Mouse (Mus musculus): ENCODE measurements around the gene Pros1.

Gene Pros1

DNA sequence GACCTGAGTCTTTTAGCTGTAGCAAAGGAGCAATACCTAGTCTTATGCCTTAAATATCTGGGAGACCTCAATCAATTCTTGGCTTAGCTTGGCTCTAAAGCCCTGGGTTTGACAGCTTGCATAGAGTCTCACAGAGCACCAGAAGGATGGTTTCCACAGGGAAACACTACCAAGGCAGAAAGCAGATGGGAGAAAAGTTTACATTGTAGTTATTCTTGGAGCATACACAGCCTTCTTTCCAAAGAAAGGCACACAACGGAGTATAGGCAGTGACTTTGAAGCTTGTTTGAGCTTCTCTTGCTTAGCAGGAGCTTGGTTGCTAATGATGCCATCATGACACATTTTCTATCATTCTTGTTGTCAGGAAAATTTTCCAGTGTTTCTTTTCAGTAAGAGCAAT lies 6.0 kb downstream of the Pros1 start:
- DNase-seq (ENCODE audit: low spot score in 2 of 2) = no peak

DNA sequence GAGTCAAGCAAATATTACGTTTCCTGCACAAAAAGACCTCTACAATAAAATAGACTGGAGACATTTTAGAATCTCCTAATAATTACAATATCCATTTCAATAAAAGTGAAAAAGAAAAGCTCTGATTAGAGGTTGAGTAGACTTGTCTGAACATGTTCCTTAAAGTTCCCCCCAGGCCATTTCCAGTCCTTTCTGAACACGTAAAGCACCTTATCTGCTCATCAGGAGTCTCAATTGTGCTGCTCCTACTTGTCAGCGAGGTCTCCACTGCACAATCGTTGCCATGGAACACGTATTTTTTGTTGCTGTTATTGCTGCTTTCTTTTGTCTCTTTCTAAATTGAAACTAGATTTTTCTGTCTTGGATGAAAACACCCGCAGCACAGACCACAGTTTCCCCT lies 7.3 kb downstream of the Pros1 start:
- no peak for DNase-seq (ENCODE audit: low spot score in 2 of 2)

DNA sequence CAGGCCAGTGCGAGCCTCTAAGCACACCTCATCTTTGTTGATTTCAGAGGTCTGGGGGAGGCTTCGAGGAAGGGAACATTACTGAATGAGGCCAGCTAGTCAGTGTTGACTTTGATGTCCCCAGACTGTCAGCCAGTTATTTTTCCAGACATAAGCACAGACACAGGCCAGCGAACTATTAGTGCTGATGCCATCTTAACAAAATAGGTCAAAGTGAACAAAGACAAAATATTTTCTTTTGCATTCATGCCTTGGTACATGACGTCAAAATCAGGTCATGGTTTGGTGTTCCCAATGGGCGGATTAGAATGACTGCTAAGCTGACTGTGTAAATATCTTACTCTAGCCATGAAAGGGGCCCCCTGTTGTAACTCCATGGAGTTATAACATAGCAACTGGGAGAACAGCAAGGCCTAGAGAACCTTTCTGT lies 18.6 kb downstream of the Pros1 start:
- DNase-seq (ENCODE audit: low spot score in 2 of 2) = no peak

DNA sequence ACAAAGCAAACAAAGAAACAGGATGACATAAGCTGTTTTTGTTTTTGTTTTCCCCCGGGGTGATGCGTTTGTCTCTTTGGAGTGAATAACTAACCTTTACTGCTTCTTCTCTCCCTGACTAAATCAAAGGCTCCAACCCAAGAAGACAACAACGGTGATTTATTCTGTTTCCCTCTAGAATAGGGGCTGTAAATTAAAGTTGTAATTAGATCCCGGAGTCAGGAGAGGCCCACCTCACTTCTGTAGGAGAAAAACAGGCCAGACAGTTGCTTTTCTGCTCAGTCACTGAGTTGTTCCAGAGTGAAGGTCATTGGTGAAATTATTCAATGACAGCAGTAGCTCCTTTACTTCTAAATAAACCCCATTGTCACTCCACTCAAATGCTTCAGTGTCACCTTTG lies 19.1 kb downstream of the Pros1 start:
- no peak for DNase-seq (ENCODE audit: low spot score in 2 of 2)

DNA sequence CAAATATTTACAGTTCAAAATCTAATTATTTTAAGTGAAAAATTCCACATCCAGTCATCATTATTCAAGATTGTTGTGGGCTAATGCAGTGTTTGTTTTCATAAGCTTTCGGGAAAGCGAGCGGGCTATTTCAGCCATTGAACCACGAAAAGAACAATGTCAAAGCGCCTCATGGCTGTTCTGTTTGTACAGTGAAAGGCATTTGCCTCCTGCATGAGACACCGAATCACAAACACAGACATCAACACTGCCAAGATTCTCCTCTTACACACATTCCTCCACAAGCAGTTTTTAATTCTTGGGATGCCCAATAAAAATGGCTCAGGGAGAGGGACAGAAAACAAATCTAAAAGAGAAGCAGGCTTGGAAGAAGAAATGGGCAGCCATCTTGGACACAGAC lies 20.0 kb downstream of the Pros1 start:
- DNase-seq (ENCODE audit: low spot score in 2 of 2) = no peak

DNA sequence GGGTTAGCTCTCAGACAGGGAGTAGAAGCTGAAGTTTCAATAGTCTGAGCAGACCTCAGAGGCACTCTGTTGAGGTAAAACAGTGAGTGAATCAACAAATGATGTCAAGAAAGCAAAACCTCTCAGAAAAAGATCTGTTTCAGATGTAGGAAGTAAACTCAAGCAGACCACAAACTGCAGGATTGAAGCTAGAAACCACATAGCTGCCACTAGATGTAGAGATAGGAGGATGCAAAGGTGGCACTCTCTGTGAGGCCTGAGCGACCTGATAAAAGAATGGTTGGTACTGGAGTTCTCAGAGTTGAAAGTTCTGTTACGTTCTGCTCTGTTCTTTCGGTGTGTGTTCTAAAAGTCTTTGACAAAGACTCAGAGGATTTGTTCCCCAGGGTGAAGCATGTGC lies 41.7 kb downstream of the Pros1 start:
- no peak for DNase-seq (ENCODE audit: low spot score in 2 of 2)

DNA sequence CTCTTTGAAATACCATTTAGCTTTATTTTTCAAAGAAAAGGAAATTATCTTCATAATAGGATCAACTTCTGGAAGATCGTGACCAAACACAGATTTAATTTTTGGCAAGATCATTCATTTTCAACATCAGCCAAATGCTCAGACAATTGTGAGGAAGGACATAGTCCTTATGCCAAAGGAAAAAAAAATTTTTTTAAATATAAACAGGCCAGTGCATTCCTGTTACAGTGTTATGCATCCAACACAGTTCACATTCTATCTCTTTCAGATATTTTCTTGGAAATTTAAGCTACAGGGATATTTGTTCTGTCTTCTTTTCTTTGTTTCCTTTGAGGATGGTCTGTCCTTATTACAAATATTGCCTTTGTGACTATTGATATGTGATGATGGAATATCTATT lies 57.3 kb downstream of the Pros1 start:
- DNase-seq (ENCODE audit: low spot score in 2 of 2) = no peak

DNA sequence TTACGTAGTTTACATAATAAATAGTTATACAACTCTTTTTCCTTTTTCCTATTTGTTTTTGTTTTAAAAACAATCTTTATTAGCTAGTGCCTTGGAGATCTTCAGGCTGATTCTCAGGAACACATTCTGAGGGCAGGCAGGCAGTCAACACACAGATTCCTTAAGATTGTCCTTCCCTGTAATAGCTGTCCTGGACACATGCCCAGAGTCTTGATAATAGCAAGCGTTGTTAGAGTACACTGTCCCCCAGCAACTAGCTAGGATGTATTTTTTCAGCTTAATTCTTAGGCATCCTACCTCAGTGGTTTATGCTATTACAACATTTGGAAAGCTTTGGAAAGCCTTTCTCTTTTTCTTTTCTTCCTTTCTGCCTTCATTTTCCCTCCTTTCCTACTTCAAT lies 58.1 kb downstream of the Pros1 start:
- no peak for DNase-seq (ENCODE audit: low spot score in 2 of 2)

DNA sequence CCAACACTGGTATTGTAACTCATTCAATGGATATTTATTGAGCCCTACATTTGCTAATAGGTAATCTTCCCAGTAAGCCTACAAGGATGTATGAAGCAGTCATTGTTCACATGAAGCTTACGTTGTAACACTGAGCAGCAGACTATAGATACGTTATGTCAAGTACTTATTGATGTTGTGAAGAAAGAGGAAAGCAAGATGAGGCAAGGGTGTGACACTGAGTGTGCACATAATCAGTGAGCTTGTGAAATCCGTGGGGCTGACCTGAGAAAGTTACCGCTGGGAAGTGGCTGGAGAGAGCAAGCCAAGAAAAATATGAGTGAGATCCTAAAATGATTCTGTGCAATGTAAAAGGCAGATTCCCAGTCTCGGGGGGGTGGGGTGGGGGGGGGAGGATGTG lies 61.4 kb downstream of the Pros1 start:
- no peak for DNase-seq (ENCODE audit: low spot score in 2 of 2)

DNA sequence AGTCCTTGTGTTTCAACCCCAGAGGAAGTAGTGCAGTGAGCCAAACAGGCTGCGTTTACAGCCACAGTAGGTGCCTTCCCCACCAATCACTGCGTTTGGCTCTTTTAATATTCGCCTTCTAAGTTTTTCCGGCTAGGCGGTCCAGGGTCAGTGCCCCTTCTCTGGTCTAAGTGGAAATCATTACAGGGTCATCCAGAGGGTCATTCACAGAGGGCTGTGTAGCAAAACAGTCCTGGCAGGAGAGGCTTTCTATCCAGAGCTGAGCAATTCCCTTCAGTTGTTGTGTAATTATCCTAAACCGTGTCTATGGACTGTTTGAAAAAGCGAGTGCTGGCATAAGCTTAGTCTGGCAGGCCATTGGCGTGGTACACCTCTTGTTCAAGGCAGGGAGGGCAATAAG lies 68.1 kb downstream of the Pros1 start:
- no peak for DNase-seq (ENCODE audit: low spot score in 2 of 2)

DNA sequence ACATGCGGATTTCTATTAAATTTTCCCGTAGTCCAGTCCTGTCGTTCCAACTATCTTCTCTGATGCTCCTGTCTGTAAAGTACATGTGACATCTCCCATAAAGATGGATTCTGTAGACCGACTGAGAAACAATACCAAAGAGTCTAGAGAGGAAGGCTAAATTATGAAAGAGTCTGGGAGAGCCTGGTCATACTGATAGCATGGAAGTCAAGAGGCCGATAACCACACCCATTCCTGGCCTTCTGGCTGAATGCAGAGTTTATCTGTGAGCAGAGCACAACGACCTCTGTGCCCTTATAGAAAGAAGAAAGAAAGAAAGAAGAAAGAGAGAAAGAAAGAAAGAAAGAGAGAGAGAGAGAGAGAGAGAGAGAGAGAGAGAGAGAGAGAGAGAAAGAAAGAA lies 77.2 kb downstream of the Pros1 start:
- no peak for DNase-seq (ENCODE audit: low spot score in 2 of 2)

DNA sequence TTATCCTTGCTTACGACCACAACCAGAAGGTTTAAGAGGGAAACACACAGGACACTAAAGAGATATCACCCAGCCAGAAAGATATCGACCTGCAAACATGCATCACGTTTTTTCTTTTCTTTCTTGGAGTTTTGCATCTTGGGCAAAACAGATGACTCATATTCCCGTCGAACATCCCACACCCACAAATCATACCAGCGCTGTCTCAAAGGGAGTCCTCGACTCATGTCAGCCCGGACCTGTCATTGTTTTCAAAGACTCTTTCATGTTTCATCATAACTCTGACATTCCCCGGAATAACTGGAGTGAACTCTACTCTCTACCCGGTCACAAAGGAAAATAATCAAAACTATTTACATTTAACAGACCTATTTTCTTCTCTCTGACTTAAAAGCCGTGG lies 82.2 kb downstream of the Pros1 start:
- DNase-seq (ENCODE audit: low spot score in 2 of 2) = no peak

DNA sequence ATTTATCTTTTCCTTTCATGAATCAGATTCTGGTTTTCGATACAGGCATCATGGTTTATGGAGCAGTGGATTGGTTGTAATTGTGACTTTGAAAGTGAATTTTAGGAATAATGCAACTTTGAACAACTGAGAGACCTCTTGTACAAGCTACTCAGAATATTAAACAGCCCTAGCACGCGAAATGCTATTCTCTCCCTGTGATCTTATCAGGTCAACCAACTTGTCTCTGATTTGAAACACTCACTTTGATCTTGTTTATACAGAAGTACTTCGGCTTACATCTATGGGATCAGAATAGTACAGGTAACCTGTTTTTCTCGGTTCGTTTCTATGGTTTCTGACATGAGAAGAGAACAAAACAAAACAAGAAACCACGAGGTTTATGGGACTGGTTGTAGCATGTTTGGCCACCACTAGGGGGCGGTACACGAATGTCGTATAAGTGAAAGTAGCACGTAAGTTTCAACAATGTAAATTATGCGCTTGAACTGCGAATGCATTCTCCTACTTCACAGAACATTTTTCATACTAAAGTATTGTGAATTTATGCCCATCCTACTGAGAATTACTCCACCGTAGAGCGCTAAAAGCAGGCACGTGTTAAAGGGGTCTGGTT lies 86.4 kb downstream of the Pros1 start:
- peak; percentile 16 to 20 for DNase-seq (ENCODE audit: low spot score in 2 of 2)

DNA sequence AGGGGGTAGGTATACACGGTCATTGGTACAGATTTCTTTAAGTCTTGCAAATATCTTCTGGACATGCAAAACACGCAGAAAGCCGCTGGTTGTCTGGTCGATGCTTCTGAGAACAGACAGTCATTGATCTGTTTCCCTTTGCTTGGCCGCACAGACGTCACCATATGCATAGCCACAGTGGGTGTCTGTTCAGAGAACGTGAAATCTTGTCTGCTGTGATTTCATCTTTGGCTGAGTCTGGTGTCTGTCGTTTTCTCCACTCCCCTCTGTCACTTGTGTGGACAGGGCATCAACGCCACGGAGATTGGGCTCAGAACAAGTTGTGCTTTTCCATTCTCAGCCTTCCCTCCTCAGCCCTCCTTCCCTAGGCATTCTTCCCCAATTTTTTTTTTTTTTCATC lies 87.7 kb downstream of the Pros1 start:
- no peak for DNase-seq (ENCODE audit: low spot score in 2 of 2)

DNA sequence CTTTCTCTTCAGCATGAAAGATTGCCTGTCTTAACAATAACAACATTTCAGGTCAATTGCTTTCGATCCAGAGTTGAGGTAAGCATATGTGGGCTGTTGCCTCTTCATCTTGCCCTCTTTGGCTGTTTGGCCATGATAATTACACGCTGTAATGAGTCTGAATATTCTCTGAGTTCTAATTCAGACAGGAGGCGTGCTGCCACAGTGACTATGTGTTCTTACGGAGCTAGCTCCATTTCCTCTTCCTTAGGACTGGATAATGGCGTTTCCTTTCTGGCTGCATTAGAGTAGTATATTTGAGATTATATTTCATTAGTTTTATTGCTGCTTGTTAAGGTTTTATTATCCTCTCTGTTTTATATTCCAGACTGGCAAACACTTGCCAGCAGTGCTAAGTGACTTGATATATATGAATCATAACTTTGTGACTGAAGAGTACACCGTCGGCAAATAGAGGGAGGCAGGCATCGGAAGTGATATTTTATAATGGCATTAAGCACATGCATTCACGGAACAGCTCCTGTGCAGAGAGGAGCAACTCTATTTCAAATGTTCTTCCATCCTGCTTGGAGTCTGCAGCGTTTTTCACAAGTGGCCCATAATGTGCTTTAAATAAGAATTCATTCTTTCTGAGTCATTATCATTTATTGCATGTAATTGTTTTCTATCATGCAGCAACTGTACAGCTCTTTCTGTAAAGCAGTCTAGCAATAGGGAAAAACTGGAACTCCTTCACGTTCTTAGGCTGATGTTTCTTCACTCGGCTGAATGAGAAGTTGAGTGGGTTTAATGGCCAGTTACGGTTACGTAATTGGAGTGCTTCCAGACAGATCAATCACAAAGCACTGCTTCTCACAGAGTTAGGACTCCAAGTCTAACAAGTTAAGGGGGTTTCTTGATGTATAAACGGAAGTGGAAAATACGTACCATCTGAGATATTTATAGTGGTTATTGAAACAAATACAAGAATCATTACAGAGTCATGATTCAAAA lies 88.6 kb downstream of the Pros1 start:
- no peak for DNase-seq (ENCODE audit: low spot score in 2 of 2)

DNA sequence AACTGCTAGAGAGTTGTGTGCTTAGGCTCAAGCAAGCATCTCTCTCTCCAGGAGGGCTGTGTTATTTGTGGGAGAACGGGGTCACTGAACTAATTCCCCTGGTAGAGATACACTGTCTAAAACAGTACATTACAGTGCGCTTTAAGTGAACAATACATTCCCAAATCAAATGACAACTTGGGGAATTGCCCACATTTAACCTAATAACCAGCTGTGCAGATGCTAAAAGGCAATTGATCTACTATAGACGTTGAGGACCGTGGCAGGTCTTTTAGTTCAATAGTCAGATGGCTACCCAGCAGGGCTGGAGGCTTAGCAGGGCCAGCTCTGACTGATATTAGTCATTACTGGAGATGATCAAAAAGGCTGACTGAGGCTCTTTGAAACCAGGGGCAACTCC lies 104.4 kb downstream of the Pros1 start:
- no peak for DNase-seq (ENCODE audit: low spot score in 2 of 2)

DNA sequence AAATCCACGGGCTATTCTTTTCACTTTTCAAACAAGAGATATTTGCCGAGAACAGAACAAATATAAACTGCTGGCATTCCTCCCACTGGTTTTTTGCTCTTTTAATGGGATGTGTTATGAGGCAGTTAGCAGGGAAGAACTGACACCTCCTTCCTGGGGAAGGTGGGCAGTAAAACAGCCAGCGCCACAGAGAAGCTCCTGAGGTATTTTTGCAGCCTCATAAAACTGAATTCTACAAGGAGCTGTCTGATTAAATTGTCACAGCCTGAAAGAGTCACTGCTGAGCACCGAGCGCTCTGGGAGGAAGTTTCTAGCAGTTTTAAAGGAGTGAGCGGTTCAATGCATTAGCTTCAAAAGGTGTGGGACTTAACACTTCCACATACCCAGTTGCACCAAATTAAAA lies 110.3 kb downstream of the Pros1 start:
- DNase-seq (ENCODE audit: low spot score in 2 of 2) = no peak

DNA sequence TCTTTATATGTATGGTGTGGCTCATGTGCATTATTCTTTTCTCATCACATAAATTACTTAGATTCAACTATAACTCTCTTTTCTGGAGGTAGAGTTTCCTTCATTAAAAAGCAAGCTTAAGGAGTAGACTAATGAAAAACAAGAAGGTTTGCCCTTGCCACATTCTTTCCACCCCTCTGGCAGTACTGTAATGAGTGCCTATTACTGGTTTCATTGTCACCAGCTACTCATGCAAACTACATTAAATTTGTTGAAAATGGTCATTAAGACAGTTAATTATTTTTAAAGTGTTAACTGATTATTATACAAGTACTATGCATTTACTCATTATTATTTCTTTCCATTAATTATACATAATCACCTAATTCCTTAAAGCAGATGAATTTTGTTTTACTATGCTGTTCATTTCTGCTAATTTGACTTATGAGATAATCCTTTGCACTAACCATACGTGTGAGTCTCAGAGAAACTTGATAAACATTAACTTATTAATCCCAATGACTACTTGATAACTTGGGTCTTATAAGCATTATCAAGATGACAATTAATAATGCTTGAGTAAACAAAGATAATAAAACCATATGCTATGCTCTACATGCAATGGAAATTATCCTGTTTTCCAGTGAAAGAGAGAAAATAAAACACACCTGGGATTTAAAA lies 117.7 kb downstream of the Pros1 start:
- DNase-seq (ENCODE audit: low spot score in 2 of 2) = no peak

DNA sequence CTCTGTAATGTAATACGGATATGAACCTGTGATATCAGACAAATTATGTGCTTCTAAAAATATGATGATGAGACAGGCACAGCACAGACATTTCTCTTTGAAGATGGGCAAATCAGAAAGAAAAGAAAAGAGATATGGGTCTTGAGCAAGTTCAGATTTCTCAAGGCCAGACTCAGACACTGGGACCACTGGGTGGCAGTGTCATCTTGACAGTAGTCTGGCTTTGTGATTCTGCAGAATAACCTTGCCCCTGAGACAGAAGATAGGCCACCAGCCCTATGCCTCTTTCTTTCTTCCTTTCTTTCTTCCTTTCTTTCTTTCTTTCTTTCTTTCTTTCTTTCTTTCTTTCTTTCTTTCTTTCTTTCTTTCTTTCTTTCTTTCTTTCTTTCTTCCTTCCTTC lies 120.8 kb downstream of the Pros1 start:
- no peak for DNase-seq (ENCODE audit: low spot score in 2 of 2)

All from urinary bladder, adult 18-20 months (tissue).